Mouse (Mus musculus) cortical plate, adult 2 months (tissue): ENCODE measurements around the gene Arl8b.

ENCODE experiments used
- CTCF ChIP-seq: fragments of 200-500 bp; IDR thresholded peaks from 2 replicates; pipeline ENCODE4 v1.5.1; 2011; ENCODE audit warnings: mild to moderate bottlenecking, control low read depth, low read length; ENCODE audit not compliant: insufficient read depth; ENCODE audit errors: extremely low read depth
- POLR2A ChIP-seq: fragments of 200-500 bp; IDR thresholded peaks from 2 replicates; pipeline ENCODE4 v1.6.1; 2011; ENCODE audit warnings: mild to moderate bottlenecking, low read length, control low read depth; ENCODE audit not compliant: insufficient read depth; ENCODE audit errors: extremely low read depth

DNA sequence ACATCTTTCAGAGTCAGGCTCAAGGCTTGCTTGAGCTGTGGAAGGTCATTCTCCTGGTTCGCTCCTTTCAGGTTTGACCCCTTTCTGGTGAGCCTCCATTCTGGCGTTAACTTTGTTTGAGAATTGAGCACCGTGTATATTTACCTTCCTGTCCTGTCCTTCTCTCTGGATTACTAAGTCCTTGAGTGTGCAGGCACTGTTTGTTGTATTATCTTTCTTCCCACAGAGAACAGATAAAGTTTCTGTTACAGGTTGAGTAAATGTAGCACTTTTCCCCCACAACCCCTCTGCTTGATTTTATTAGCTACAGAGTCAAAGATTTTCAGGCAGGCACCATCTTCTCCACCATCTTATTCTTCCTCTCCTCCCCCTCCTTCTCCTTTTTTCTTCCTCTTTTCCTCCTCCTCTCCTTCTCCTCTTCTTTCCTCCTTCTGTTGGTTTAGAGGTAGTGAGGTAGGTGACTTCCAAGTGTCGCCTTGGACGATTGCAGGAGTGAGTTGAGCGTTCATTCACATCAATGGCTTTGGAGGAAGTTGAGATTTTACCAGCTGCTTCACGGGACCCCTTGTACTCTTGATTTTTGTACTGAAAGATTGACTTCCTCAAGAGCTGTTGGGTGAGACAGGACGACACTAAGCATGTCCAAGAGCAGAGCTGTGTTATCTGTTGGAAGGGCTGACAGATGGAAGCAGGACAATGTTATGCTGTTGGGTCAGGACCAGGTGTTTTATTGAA lies 51.2 kb downstream of the Arl8b start:
- no peak for TF ChIP-seq CTCF
- TF ChIP-seq POLR2A: no peak
